Mouse (Mus musculus) spleen, adult 10 weeks (tissue): ENCODE measurements around the gene Zfp346. TPM values are rescaled to one million over a fixed set of nuclear protein-coding genes. Genes with fewer than 3 reads are reported as not detected.

Experiments
- polyA plus RNA-seq: library from polyadenylated mRNA; stranded (reverse); fragments of 350-450 nt; fragmentation: Illumina TruSeq; extraction: RNeasy Lipid Tissue Mini Kit (QIAGEN cat#74804); gene quantifications from one replicate; pipeline ENCODE4 v1.2.3, GENCODE M21; 2015; ENCODE audit warnings: low replicate concordance; ENCODE audit not compliant: insufficient read depth

Zfp346 gene
- polyA plus RNA-seq, result 39.9 TPM

DNA sequence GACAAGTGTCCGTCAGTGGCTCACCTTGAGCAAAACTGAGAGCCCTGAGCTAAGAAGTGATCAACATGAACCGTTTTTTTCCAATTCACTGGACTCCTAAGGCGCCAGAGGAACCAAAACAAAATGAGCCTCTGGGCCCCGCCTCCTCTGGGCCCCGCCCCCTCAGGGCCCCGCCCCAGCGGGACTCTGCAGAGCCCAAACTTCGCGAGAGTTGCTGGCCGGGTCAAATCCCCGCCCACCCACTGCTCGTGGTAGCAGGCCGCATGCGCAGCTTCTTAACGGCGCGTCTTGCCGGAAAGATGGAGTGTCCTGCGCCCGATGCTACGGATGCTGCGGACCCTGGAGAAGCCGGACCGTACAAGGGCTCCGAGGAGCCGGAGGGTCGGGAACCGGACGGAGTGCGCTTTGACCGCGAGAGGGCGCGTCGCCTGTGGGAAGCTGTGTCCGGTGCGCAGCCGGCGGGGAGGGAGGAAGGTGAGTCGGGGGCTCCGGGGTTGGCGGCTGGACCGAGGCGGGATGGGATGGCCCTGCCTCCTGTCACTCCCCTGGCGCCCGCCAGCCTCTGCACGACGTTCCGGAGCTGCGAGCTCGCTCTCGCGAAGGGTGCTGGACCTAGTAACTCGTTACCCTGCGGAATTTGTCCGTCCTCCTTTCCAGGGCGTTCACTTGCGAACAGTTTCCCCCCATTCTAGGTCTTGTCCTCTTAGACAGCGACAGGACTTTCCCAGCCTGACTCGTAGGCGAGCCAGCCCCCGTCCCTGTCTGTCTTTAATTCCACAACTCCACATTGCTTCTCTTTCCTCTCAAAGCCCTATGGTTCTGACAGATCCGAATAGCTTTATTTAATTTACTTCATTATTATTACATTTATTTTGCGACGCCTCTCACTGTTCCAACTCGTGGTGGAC, at the start of gene Zfp346:
TSS of gene Zfp346 (plus strand) at position 267 of the 908 bp plus-strand sequence.

DNA sequence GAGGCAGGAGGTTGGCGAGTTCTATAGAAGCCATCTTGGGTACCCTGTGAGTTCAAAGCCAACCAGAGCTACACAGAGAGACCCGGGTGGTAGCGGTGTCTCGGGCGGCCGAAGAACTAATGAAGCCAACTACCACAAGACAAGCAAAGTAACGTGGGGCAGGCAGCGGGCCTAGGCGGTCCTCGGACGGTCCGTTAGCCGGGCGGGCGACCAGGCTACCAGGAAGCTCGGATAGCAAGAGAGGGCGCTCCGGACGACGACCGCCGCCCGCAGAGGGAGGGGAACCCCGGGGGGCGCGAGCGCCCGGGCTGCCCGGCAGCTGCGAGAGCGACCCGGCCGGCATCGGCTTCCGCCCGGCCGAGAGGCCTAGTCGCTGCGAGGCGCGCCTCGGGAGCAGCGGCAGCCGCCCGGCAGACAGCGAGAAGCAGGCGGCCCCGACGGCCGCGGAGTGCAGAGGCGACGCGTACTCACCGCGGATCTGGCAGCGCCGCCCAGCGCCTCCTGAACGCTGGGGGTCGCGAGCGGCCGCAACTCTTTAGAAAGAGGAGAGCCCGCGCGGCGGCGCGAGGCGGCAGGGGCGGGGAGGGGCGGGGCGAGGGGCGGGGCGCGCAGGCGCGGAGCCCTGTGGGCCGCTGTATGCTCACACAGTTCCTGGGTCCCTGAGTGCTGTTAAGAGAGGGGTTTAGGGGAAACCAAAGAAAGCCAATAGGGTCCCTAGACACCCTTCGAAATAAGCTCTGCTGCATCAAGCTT, 5.2 kb upstream of the Zfp346 start, which contains the start of gene Uimc1:
TSS of gene Uimc1 (minus strand) at position 575 of the 753 bp plus-strand sequence.

DNA sequence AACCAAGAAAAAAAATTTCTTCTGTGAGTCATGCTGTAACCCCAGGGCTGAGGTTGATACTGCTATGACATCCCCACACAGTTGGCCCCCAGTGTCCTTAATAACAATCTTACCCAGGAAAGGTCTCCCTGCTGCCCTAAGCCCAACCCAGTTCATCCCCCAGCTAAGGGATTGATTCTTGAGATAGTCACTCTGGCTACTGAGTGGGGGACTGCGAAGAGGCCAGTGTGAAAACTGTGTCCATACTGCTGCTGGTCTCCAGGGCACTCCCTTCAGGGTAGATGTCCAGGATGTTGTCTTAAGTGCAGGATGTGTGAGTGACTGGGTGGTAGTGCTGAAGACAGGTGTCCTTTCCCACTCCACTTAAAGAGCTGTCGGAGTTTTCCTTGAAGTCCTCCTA, 28.3 kb downstream of the Zfp346 start, which contains the start of gene Gm17617:
TSS of gene Gm17617 (minus strand) at position 101 of the 400 bp plus-strand sequence.

DNA sequence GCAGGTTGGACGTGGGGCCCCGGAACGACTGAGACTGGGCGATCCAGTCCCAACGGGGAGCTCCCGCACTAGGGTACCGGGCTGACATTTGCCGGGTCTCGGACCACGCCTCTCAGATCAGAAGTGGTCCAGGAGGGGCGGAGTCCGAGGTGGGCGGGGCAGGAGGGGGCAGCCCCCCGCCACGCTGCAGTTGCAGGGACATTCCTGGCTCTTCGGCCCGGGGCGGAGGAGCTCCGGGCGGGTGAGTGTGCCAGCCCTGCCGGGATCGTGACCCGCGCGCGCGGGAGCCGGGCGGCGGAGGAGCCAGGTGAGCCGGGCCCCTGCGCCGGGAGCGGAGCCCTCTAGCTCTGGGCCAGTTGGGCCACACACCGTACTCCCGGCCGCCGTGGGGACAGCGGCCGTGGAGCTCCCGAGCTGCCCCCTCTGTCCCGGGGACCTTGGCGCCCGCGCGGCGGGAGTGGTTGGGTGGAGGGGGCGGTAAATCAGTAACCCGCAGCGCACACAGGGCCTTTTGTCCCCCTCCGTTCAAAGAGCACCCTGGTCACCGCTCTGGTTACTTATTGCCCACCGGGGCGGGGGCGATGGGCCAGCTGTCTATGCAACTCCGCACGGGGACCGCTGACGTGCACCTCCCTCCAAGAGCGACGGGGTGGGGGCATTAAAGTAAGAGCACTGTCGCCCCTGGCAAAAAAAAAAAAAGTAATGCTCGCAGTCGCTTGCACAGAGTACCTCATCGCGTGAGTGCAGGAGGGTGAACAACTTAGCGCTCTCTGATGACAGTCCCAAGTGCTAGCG, 47.7 kb downstream of the Zfp346 start, which contains the start of gene Fgfr4:
TSS of gene Fgfr4 (plus strand) at position 20 of the 795 bp plus-strand sequence.

Other genes starting within 250 kb of the Zfp346 start
- 0.65 TPM for gene Unc5a, start 155.9 kb upstream of the Zfp346 start, polyA plus RNA-seq
- 6.1 TPM for gene Hk3, start 83.9 kb upstream of the Zfp346 start, polyA plus RNA-seq
- gene Uimc1, start 5.0 kb upstream of the Zfp346 start, polyA plus RNA-seq, result 92.1 TPM
- not detected for gene Gm17617, start 28.2 kb downstream of the Zfp346 start, polyA plus RNA-seq
- gene Fgfr4, start 47.3 kb downstream of the Zfp346 start, polyA plus RNA-seq, result 1.5 TPM
- gene Nsd1, start 104.5 kb downstream of the Zfp346 start, polyA plus RNA-seq, result 106 TPM
- 61.8 TPM for gene Prelid1, start 215.2 kb downstream of the Zfp346 start, polyA plus RNA-seq
- 61.8 TPM for gene Rab24, start 216.6 kb downstream of the Zfp346 start, polyA plus RNA-seq
- 2.1 TPM for gene Mxd3, start 224.5 kb downstream of the Zfp346 start, polyA plus RNA-seq